Mouse (Mus musculus): ENCODE data around the gene Rnf40. TPM values are rescaled to one million over a fixed set of nuclear protein-coding genes. Genes with fewer than 3 reads are reported as not detected.
A peak's percentile ranks its signal among the peaks of the same experiment; 100 is the strongest.

Gene Rnf40
- total and polyA plus RNA-seq, 2 experiments from 2014 or later, result 37.8 to 60.1 TPM

DNA sequence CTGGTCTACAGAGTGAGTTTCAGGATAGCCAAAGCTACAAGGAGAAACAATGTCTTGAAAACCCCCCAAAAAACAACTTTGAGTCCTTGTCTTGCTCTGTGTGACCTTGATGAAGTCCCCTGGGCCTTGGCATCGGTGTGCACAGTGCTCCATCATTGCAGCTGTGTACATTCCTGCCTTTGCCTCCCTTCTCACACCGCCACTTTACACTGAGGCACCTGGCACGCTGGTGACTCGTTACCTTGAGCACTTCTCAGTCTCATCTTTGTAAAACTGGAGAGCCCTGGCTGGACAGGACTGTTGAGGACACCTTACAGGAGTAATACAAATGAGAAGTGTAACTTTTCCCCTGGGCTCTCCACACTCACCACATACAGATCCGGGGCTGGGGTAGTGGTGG lies 1.4 kb upstream of the Rnf40 start:
- DNase-seq, result no peak
- TF ChIP-seq CTCF (IDR thresholded peaks at IDR 0.05; ENCODE audit: low read depth), result no peak

DNA sequence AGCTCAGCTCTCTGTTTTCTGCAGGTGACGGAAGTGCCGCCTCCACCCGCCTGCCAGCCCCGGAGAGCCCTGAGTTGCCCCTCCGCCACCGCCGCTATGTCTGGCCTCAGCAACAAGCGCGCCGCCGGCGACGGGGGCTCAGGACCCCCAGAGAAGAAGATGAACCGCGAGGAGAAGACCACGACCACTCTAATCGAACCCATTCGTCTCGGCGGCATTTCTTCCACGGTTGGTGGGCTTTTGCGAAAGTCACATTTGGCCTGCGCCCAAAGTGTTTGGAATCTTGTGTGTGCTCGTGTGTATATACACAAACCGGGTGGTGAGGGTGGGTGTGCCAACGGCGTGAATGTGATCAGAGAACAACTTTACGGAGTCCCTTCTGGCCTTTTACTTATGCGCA lies 334 bp downstream of the Rnf40 start:
- peak overlapping the region; percentile 74 for H3K9ac ChIP-seq
- peak overlapping the region; percentile 82 for H3K4me3 ChIP-seq (ENCODE audit: low read depth, low read length)
- no peaks in the 10 kb centered on the region for H3K4me1 ChIP-seq (ENCODE audit: insufficient read depth)
- peak overlapping the region; percentile 76 for H3K4me2 ChIP-seq (ENCODE audit: low read depth)
- TF ChIP-seq CTCF (IDR thresholded peaks at IDR 0.05; ENCODE audit: low read depth), result no peak
- no peaks in the 10 kb centered on the region for H3K9me3 ChIP-seq (ENCODE audit: low read length)
- WGBS, result 5% methylated on average over 29 of the region's 29 CpGs
- peaks cover 46% of the 10 kb centered on the region for H3K36me3 ChIP-seq (ENCODE audit: insufficient read depth)
- peak overlapping the region; percentile 51 for H3K27ac ChIP-seq (ENCODE audit: low read depth, low read length)
- DNase-seq, result no peak
- H3K27me3 ChIP-seq (ENCODE audit: insufficient read depth, low read length), result no peaks in the 10 kb centered on the region
- ATAC-seq, result no peak

More for the DNA sequence above, 1.4 kb upstream of the Rnf40 start:
- peak overlapping the region; percentile 82; the same call in 1 of the 2 replicates for H3K4me3 ChIP-seq (ENCODE audit: low read depth, low read length)
- H3K27me3 ChIP-seq (ENCODE audit: insufficient read depth, low read length), result no peaks in the 10 kb centered on the region
- ATAC-seq, result no peak
- no peaks in the 10 kb centered on the region for H3K4me1 ChIP-seq (ENCODE audit: insufficient read depth)
- H3K36me3 ChIP-seq (ENCODE audit: insufficient read depth), result peaks cover 46% of the 10 kb centered on the region
- H3K9me3 ChIP-seq (ENCODE audit: low read length), result no peaks in the 10 kb centered on the region
- no peak overlapping the region for H3K9ac ChIP-seq
- peak overlapping the region; percentile 76 for H3K4me2 ChIP-seq (ENCODE audit: low read depth)
- H3K27ac ChIP-seq (ENCODE audit: low read depth, low read length), result no peak overlapping the region
- 73% methylated on average over 5 of the region's 5 CpGs for WGBS

DNA sequence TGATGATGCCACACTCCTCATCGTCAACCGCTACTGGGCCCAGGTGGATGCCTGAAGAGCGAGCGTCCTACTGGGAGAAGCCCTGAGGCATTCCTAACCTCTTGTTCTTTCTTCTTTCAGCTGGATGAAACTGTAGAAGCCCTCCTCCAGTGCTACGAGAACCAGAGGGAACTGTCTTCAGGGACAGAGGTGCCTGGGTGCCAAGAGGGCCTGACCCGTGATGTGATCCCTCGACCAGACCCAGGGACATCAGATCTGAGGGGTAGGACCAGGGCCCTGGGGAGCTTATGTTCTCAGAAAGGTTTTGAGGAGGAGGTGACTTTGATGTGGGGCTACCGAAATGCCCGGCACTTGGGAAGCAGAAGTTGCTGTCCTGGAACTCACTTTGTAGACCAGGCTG lies 1.1 kb downstream of the Rnf40 start:
- Histone ChIP-seq H3K4me1 (ENCODE audit: insufficient read depth) (no peaks in the 10 kb centered on the region), H3K9ac (no peak overlapping the region), H3K9me3 (ENCODE audit: low read length) (no peaks in the 10 kb centered on the region), H3K4me2 (ENCODE audit: low read depth) (peak overlapping the region; percentile 76), H3K27ac (ENCODE audit: low read depth, low read length) (no peak overlapping the region), H3K4me3 (ENCODE audit: low read depth, low read length) (peak overlapping the region; percentile 82), H3K36me3 (ENCODE audit: insufficient read depth) (peaks cover 52% of the 10 kb centered on the region), H3K27me3 (ENCODE audit: insufficient read depth, low read length) (no peaks in the 10 kb centered on the region)
- 93% methylated on average over 9 of the region's 9 CpGs for WGBS
- no peak for TF ChIP-seq CTCF (IDR thresholded peaks at IDR 0.05; ENCODE audit: low read depth)
- ATAC-seq, result no peak
- no peak for DNase-seq

DNA sequence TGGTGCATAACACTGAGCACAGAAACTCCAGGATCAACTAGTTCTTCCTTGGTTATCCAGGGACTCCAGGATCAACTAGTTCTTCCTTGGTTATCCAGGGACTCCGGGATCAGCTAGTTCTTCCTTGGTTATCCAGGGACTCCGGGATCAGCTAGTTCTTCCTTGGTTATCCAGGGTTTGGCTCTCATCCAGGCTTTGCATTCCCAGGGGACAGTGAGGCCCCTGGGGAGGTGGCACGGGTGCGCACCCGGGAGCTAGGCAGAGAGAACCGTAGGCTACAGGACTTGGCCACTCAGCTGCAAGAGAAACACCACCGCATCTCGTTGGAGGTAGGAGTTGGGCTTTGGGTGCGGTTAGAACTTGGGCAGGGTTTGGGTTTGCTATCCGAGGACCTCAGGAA lies 2.5 kb downstream of the Rnf40 start:
- no peak overlapping the region for H3K9ac ChIP-seq
- H3K27ac ChIP-seq (ENCODE audit: low read depth, low read length), result no peak overlapping the region
- ATAC-seq, result no peak
- DNase-seq, result no peak
- 84% methylated on average over 10 of the region's 10 CpGs for WGBS
- no peaks in the 10 kb centered on the region for H3K4me1 ChIP-seq (ENCODE audit: insufficient read depth)
- no peak for TF ChIP-seq CTCF (IDR thresholded peaks at IDR 0.05; ENCODE audit: low read depth)
- H3K27me3 ChIP-seq (ENCODE audit: insufficient read depth, low read length), result no peaks in the 10 kb centered on the region
- H3K36me3 ChIP-seq (ENCODE audit: insufficient read depth), result peaks cover 63% of the 10 kb centered on the region
- no peak overlapping the region for H3K4me2 ChIP-seq (ENCODE audit: low read depth)
- no peaks in the 10 kb centered on the region for H3K9me3 ChIP-seq (ENCODE audit: low read length)
- H3K4me3 ChIP-seq (ENCODE audit: low read depth, low read length), result no peak overlapping the region

DNA sequence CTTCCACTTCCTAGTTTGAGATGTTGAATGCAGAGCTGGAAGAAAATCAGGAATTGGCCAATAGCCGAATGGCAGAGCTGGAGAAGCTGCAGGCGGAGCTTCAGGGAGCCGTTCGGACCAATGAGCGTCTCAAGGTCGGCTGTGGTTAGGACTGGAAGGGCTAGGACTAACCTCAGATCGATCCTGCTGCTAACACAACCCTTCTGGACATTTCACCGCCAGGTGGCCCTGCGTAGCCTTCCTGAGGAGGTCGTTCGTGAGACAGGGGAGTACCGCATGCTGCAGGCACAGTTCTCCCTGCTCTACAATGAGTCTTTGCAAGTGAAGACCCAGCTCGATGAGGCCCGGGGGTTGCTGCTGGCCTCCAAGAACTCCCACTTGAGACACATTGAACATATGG lies 4.0 kb downstream of the Rnf40 start:
- H3K4me2 ChIP-seq (ENCODE audit: low read depth), result no peak overlapping the region
- ATAC-seq, result no peak

DNA sequence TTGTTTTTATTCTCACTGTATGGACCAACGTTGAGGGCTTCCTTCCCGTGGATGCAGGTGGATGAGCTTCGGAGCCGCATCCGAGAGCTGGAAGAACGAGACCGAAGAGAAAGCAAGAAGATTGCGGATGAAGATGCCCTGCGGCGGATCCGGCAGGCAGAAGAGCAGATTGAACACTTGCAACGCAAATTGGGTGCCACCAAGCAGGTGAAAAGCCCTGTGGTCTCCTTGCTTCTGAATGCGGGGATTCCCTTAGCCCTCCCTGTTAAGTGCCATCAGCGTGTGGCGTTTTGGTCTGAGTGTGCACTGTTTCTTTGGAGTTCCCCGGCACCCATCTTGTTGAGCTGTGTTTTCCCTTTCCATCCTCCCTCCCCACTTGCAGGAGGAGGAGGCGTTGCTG lies 8.2 kb downstream of the Rnf40 start:
- WGBS, result 94% methylated on average over 17 of the region's 17 CpGs
- no peak overlapping the region for H3K27ac ChIP-seq (ENCODE audit: low read depth, low read length)
- no peaks in the 10 kb centered on the region for H3K27me3 ChIP-seq (ENCODE audit: insufficient read depth, low read length)
- H3K4me1 ChIP-seq (ENCODE audit: insufficient read depth), result no peaks in the 10 kb centered on the region
- no peak overlapping the region for H3K4me3 ChIP-seq (ENCODE audit: low read depth, low read length)
- TF ChIP-seq CTCF (IDR thresholded peaks at IDR 0.05; ENCODE audit: low read depth), result no peak
- DNase-seq (no peak), ATAC-seq (no peak)
- H3K36me3 ChIP-seq (ENCODE audit: insufficient read depth), result peaks cover 95% of the 10 kb centered on the region
- H3K4me2 ChIP-seq (ENCODE audit: low read depth), result no peak overlapping the region
- no peak overlapping the region for H3K9ac ChIP-seq
- no peaks in the 10 kb centered on the region for H3K9me3 ChIP-seq (ENCODE audit: low read length)

More for the DNA sequence above, 4.0 kb downstream of the Rnf40 start:
- WGBS, result 89% methylated on average over 14 of the region's 14 CpGs
- no peak overlapping the region for H3K9ac ChIP-seq
- no peaks in the 10 kb centered on the region for H3K27me3 ChIP-seq (ENCODE audit: insufficient read depth, low read length)
- DNase-seq, result no peak
- H3K27ac ChIP-seq (ENCODE audit: low read depth, low read length), result no peak overlapping the region
- TF ChIP-seq CTCF (IDR thresholded peaks at IDR 0.05; ENCODE audit: low read depth), result no peak
- no peaks in the 10 kb centered on the region for H3K9me3 ChIP-seq (ENCODE audit: low read length)
- no peaks in the 10 kb centered on the region for H3K4me1 ChIP-seq (ENCODE audit: insufficient read depth)
- H3K36me3 ChIP-seq (ENCODE audit: insufficient read depth), result peaks cover 78% of the 10 kb centered on the region
- no peak overlapping the region for H3K4me3 ChIP-seq (ENCODE audit: low read depth, low read length)

DNA sequence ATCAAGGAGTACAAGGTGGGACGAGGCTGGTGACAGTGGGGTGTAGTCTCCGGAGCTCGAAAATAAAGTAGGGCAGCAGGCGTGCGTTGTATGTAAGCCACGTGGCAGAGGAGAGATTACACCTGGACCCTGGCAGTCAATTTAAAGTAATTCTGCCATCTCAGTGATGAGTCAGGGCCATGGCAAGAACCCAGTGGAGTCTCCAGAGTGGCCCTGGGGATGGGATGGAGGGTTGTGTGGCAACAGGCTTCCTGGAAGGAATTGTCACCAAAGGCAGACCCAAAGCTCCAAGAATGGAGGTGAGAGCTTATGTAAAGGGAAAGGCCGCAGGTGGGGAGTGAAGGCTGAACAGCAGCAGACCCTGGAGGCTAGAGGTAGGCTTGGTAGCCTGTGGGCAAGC lies 12.0 kb downstream of the Rnf40 start:
- ATAC-seq (no peak), DNase-seq (no peak)
- Histone ChIP-seq H3K4me1 (ENCODE audit: insufficient read depth) (no peaks in the 10 kb centered on the region), H3K27ac (ENCODE audit: low read depth, low read length) (no peak overlapping the region), H3K9me3 (ENCODE audit: low read length) (no peaks in the 10 kb centered on the region), H3K27me3 (ENCODE audit: insufficient read depth, low read length) (no peaks in the 10 kb centered on the region), H3K36me3 (ENCODE audit: insufficient read depth) (peaks cover 85% of the 10 kb centered on the region), H3K9ac (no peak overlapping the region), H3K4me2 (ENCODE audit: low read depth) (no peak overlapping the region), H3K4me3 (ENCODE audit: low read depth, low read length) (no peak overlapping the region)
- TF ChIP-seq CTCF (IDR thresholded peaks at IDR 0.05; ENCODE audit: low read depth), result no peak
- 96% methylated on average over 7 of the region's 7 CpGs for WGBS

DNA sequence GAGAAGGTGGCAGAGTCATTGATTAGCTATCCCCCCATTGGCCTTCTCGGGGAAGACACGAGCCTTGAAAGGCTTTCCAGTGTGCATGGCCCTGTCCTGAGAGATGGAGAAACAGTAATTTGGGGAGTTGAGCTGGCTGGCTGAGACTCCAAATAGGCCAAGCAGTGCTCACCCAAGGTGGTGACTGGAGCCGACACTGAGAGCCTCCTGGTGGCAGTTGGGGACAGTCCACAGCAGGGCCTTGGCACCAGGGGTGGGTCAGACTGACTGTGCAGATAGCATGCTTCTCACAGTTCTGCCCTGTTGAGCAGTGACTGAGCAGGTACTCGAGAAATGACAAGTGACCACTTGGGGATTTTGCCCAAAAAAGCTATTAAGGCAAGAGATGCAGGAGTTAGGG lies 13.2 kb downstream of the Rnf40 start:
- Histone ChIP-seq H3K4me3 (ENCODE audit: low read depth, low read length) (no peak overlapping the region), H3K4me2 (ENCODE audit: low read depth) (no peak overlapping the region), H3K27me3 (ENCODE audit: insufficient read depth, low read length) (no peaks in the 10 kb centered on the region), H3K36me3 (ENCODE audit: insufficient read depth) (peaks cover 80% of the 10 kb centered on the region), H3K4me1 (ENCODE audit: insufficient read depth) (no peaks in the 10 kb centered on the region), H3K27ac (ENCODE audit: low read depth, low read length) (no peak overlapping the region), H3K9ac (no peak overlapping the region), H3K9me3 (ENCODE audit: low read length) (no peaks in the 10 kb centered on the region)
- ATAC-seq, result no peak
- DNase-seq, result no peak
- no peak for TF ChIP-seq CTCF (IDR thresholded peaks at IDR 0.05; ENCODE audit: low read depth)
- 85% methylated on average over 4 of the region's 4 CpGs for WGBS
